Mouse (Mus musculus) forebrain, embryonic 16.5 days (tissue): ENCODE data around the gene Ddx6. TPM values are rescaled to one million over a fixed set of nuclear protein-coding genes. Genes with fewer than 3 reads are reported as not detected.
A peak's percentile ranks its signal among the peaks of the same experiment; 100 is the strongest.

Experiments
- ATAC-seq: fragments of 200-750 bp; cut with Nextera tagmentation; 2 replicates; pipeline ENCODE4 v1.8.0; 2017; ENCODE audit warnings: mild to moderate bottlenecking, moderate library complexity
- H3K27ac ChIP-seq: fragments of 300-500 bp; sonication (generic); 2 replicates; pipeline ENCODE4 v1.5.1; 2014; ENCODE audit warnings: low read length, control low read depth
- H3K27me3 ChIP-seq: fragments of 300-500 bp; sonication (generic); replicated peaks from 2 replicates; pipeline ENCODE4 v1.6.1; 2014; ENCODE audit warnings: low read length; ENCODE audit not compliant: control insufficient read depth, insufficient read depth
- H3K36me3 ChIP-seq: fragments of 300-500 bp; sonication (generic); 2 replicates; pipeline ENCODE4 v1.6.1; 2014; ENCODE audit not compliant: control insufficient read depth, insufficient read depth
- H3K4me1 ChIP-seq: fragments of 300-500 bp; sonication (generic); replicated peaks from 2 replicates; pipeline ENCODE4 v1.6.1; 2014; ENCODE audit warnings: low read length; ENCODE audit not compliant: control insufficient read depth, insufficient read depth
- H3K4me2 ChIP-seq: fragments of 300-500 bp; sonication (generic); 2 replicates; pipeline ENCODE4 v1.6.1; 2014; ENCODE audit warnings: mild to moderate bottlenecking, low read length, control low read depth
- H3K4me3 ChIP-seq: fragments of 300-500 bp; sonication (generic); replicated peaks from 2 replicates; pipeline ENCODE4 v1.5.1; 2014; ENCODE audit warnings: mild to moderate bottlenecking, low read length, control low read depth
- H3K9ac ChIP-seq: fragments of 300-500 bp; sonication (generic); replicated peaks from 2 replicates; pipeline ENCODE4 v1.6.1; 2014; ENCODE audit warnings: low read depth, low read length, control low read depth
- H3K9me3 ChIP-seq: fragments of 300-500 bp; sonication (generic); 2 replicates; pipeline ENCODE4 v1.6.1; 2016; ENCODE audit warnings: low read length; ENCODE audit not compliant: control insufficient read depth
- whole genome bisulfite sequencing: fragments of 180-500 bp; shearing (Covaris S2); extraction: QIAGEN DNeasy Blood & Tissue Kit; methylation state at CpG from one replicate; pipeline ENCODE4 v1.1.7; 2014; 5-methylcytosine and 5-hydroxymethylcytosine counted together
- polyA plus RNA-seq: library from polyadenylated mRNA; unstranded; fragments of >200 nt; fragmentation: Nextera tagmentation; extraction: Ambion mirVana; gene quantifications from 2 replicates; pipeline ENCODE4 v1.2.1, GENCODE M21; 2015

Gene Ddx6
- polyA plus RNA-seq: 21.2 and 22.8 TPM in 2 replicates

DNA sequence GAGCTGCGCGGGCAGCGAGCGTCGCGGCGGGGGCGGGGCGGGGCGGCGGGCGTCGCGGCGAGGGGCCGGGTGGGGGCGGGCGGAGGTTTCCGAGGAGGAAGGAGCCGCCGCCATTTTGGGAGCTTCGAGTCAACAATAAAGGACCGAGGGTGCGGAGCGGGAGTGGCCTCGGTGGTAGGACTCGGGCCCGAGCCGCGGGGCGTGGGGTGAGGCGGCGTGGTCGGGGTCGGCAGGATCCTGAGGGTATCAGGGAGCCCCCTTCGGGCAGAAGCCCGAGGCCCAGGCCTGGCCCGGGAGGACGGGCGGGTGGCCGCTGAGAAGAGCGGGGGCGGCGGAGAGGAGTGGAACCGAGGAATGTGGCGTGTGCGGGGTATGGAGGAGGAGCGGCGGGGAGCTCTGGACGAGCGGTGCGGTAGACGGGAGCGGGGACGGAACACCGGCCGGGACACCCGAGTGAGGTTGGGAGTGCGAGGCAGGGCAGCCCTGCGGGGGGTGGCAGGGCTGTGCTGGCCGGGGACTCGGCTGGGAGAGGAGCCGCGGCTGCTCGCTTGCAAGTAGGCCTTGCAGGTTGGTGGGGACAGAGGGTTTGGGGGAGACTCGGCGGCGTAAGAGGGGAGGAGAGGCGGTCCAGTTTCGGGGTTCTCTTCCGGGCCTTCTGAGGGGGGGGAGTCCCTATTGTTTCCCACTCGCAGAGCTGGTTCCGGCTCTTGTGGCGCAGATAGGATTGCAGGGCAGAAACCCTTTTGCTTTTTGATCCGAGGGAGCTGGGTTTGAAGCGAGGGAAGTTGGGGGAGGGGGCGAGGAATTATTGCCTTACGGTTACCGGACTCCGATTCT is at the start of gene Ddx6:
Gene Ddx6 (plus strand): TSS at position 114 of the 837 bp plus-strand sequence.
- H3K27me3 ChIP-seq: no peaks in the 10 kb centered on the region
- H3K4me3 ChIP-seq: peak within 1 kb of the TSS; percentile 99
- peak within 1 kb of the TSS; percentile 92 for H3K4me2 ChIP-seq
- no peaks in the 10 kb centered on the region for H3K9me3 ChIP-seq
- H3K9ac ChIP-seq: peak within 1 kb of the TSS; percentile 100
- under 1% methylated on average over 62 of the region's 80 CpGs for WGBS
- peak within 1 kb of the TSS; percentile 99 for H3K27ac ChIP-seq
- peak; percentile 59 for ATAC-seq
- peaks cover 38% of the 10 kb centered on the region for H3K4me1 ChIP-seq
- peaks cover 6% of the 10 kb centered on the region for H3K36me3 ChIP-seq

DNA sequence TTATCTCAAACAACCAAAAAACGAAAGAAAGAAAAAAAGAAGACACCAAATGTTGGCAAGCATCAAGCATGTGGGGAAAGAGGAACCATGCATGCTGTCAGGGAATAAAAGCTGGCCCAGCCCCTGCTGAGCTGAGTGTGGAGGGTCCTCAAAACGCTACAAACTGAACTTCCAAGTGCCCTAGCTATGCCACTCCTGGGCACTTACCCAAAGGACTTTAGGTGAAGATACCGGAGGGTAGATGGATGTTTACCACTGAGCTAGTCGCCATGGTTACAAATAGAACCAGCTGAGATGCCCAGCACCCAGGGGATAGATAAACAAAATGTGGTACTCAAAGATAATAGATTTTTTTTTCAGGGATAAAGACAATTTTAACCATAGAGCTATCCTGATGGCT is 43.1 kb upstream of the Ddx6 start, which contains the start of gene Cxcr5:
Gene Cxcr5 (minus strand): TSS at position 281 of the 400 bp plus-strand sequence.
- H3K9ac ChIP-seq: no peak within 1 kb of the TSS
- no peaks in the 10 kb centered on the region for H3K9me3 ChIP-seq
- no peak for ATAC-seq
- no peak within 1 kb of the TSS for H3K4me3 ChIP-seq
- no peak within 1 kb of the TSS for H3K27ac ChIP-seq
- no peaks in the 10 kb centered on the region for H3K27me3 ChIP-seq
- H3K36me3 ChIP-seq: no peaks in the 10 kb centered on the region
- 0 out of 2 replicates have a peak, but pooled peaks cover 2% of the 10 kb centered on the region for H3K4me1 ChIP-seq
- WGBS: 61% methylated on average over 4 of the region's 4 CpGs
- no peak within 1 kb of the TSS for H3K4me2 ChIP-seq

DNA sequence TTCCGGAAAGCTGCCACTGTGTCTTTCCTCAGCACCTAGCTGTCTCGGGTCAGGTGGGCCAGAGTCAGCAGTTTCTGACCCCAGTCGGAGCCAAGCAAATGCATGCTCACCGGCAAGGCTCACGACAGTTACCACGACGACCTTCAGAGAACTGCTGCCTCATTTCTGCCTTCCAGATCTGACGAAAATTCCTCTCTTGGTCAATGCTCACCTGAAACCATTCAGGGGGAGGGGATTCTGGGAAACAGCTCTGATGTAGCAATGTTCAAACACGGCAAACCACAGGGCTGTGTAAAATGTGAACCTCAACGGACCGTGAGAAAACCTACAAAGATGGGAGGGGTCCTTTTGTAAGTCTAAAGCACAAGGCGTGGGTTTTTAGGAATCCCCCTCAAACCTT is 41.8 kb upstream of the Ddx6 start:
- H3K27ac ChIP-seq: no peak overlapping the region
- no peak overlapping the region for H3K9ac ChIP-seq
- no peaks in the 10 kb centered on the region for H3K9me3 ChIP-seq
- H3K4me1 ChIP-seq: 0 out of 2 replicates have a peak, but pooled peaks cover 2% of the 10 kb centered on the region
- no peak for ATAC-seq
- H3K4me3 ChIP-seq: no peak overlapping the region
- H3K36me3 ChIP-seq: no peaks in the 10 kb centered on the region
- H3K4me2 ChIP-seq: no peak overlapping the region
- H3K27me3 ChIP-seq: no peaks in the 10 kb centered on the region
- WGBS: 54% methylated on average over 12 of the region's 12 CpGs

DNA sequence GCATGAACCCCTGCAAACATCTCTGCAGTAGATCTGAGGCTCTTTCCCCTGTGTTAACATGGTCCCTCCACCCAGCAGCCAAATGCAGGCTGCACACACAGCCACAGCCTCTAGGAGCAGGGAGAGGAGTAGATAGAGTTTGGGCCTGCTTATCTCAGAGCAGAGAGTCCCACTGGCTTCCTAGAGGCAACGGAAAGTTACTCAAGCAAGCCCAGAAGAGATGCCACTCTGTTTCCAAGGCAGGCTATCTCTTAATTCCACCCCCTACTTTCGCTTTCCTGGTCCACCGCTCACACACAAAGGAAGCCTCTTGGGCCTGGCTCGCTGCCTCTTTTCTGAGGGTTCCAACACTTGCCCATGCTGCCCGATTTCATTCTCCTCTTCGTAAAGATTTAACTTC is 39.3 kb upstream of the Ddx6 start:
- Histone ChIP-seq H3K36me3 (no peaks in the 10 kb centered on the region), H3K9me3 (no peaks in the 10 kb centered on the region), H3K27ac (no peak overlapping the region), H3K9ac (no peak overlapping the region), H3K4me3 (no peak overlapping the region), H3K4me2 (no peak overlapping the region), H3K4me1 (0 out of 2 replicates have a peak, but pooled peaks cover 2% of the 10 kb centered on the region), H3K27me3 (no peaks in the 10 kb centered on the region)
- no peak for ATAC-seq
- 10% methylated on average over 6 of the region's 6 CpGs for WGBS

DNA sequence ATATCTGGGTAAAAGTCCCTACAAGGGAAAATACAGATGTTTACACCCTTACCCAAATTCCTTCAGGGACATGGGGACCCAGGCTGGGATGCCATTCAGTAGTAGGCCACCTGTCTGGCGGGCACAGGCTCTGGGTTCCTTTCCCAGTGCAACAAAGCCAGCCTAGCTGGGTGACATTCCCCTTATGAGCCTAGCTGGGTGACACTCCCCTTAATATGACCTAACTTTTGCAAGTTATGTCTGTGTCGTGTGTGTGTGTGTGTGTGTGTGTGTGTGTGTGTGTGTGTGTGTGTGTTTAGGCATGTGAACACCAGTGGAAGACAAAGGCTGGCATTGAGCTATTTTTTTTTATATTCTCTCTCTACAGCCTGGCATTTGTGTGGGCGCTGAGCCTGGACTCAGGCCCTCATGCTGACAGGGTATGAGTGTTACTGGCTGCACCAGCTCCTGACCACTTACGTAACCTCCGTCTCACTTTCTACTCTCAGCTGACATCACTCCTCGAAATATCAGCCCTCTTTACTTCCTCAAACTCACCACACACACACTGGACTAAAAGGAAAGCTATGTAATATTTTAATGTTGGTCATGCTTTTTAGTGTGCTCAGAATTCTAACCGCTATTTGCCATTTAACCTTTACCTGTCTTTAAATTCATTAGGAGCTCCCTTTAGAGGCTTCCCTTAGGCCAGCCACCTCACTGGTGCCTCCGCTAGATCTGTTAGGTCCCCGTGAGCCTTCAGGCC is 37.2 kb upstream of the Ddx6 start:
- Histone ChIP-seq H3K27ac (no peak overlapping the region), H3K36me3 (no peaks in the 10 kb centered on the region), H3K4me1 (0 out of 2 replicates have a peak, but pooled peaks cover 2% of the 10 kb centered on the region), H3K27me3 (no peaks in the 10 kb centered on the region), H3K9me3 (no peaks in the 10 kb centered on the region), H3K9ac (no peak overlapping the region), H3K4me2 (no peak overlapping the region), H3K4me3 (no peak overlapping the region)
- WGBS: 79% methylated on average over 9 of the region's 9 CpGs
- no peak for ATAC-seq

- no peaks in the 10 kb centered on the region for H3K36me3 ChIP-seq
- 29% methylated on average over 7 of the region's 7 CpGs for WGBS
- no peak for ATAC-seq
These were observed 36.6 kb upstream of the Ddx6 start for GRCm38 (mm10) chr9:44568083-44568455.

DNA sequence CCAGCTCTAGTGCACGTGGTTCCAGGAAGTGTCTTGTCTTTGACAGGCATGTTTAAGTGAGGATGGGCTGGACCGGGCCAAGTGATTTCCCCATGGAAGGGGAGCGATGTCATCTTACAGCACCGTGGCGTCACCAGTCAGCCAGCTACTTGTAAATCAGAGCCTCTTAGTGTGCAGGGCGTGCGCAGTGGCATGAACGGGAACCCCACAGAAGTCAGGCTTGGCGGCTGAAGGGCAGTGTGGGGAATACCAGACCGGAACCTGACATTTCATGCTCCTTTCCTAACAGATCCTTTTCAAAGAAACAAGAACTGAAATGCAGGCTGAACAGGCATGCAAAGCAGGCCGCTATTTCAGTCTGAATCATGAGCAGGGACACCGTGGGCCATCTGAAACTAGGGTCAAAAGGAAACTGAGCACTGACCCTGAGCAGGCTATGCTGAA is 33.7 kb upstream of the Ddx6 start:
- H3K27ac ChIP-seq: no peak overlapping the region
- 88% methylated on average over 12 of the region's 12 CpGs for WGBS
- no peaks in the 10 kb centered on the region for H3K4me1 ChIP-seq
- no peaks in the 10 kb centered on the region for H3K9me3 ChIP-seq
- no peak overlapping the region for H3K4me3 ChIP-seq
- H3K27me3 ChIP-seq: no peaks in the 10 kb centered on the region
- no peaks in the 10 kb centered on the region for H3K36me3 ChIP-seq
- no peak for ATAC-seq
- no peak overlapping the region for H3K4me2 ChIP-seq
- no peak overlapping the region for H3K9ac ChIP-seq

More at GRCm38 (mm10) chr9:44568083-44568455, 36.6 kb upstream of the Ddx6 start:
- H3K9me3 ChIP-seq: no peaks in the 10 kb centered on the region
- H3K27ac ChIP-seq: no peak overlapping the region
- no peak overlapping the region for H3K4me3 ChIP-seq
- no peaks in the 10 kb centered on the region for H3K27me3 ChIP-seq
- H3K9ac ChIP-seq: no peak overlapping the region
- no peak overlapping the region for H3K4me2 ChIP-seq
- 0 out of 2 replicates have a peak, but pooled peaks cover 2% of the 10 kb centered on the region for H3K4me1 ChIP-seq

DNA sequence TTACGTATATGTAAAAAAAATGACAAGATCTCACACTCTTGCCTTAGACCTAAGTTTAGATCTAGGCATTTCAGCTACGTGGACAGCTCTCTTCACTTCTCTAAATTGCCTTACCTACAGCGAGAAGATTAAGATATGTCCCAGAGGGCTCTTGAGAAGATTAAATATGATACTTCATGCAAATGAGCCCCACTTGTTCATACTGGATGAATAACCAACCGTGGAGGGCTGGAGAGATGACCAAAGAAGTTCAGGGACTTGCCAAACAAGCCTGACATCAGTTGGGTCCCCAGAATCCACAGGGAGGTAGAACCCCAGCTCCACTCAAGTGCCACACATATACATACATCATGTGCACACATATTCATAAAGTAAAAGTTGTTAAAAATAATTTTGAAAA is 31.4 kb upstream of the Ddx6 start:
- H3K4me2 ChIP-seq: no peak overlapping the region
- no peaks in the 10 kb centered on the region for H3K9me3 ChIP-seq
- no peak overlapping the region for H3K4me3 ChIP-seq
- H3K27me3 ChIP-seq: no peaks in the 10 kb centered on the region
- H3K9ac ChIP-seq: no peak overlapping the region
- no peak overlapping the region for H3K27ac ChIP-seq
- no peaks in the 10 kb centered on the region for H3K36me3 ChIP-seq
- WGBS: 81% methylated on average over 4 of the region's 4 CpGs
- H3K4me1 ChIP-seq: no peaks in the 10 kb centered on the region
- no peak for ATAC-seq

DNA sequence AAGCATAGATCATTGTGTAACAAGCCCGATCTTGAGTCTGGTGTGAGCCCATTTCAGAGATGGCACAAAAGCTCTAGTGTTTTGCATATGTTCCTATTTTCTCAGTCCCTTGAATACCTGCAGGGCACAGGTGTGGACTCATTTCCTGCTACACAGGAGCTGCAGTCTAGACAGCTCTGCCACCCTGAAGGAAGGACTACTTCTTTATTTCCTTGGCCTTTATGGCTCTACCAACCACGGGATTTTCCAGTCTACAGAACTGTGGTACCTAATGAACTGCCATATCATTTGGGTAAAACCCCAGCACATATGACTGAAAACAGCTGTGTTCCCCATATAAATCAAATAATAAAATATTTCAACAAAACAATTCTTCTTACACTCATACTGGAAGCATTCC is 29.6 kb upstream of the Ddx6 start:
- WGBS: 92% methylated on average over 2 of the region's 2 CpGs
- H3K4me3 ChIP-seq: no peak overlapping the region
- no peak for ATAC-seq

More for the DNA sequence above, 29.6 kb upstream of the Ddx6 start:
- no peaks in the 10 kb centered on the region for H3K36me3 ChIP-seq
- no peak overlapping the region for H3K4me2 ChIP-seq
- no peak overlapping the region for H3K9ac ChIP-seq
- H3K27me3 ChIP-seq: no peaks in the 10 kb centered on the region
- H3K27ac ChIP-seq: no peak overlapping the region
- H3K4me1 ChIP-seq: no peaks in the 10 kb centered on the region
- H3K9me3 ChIP-seq: no peaks in the 10 kb centered on the region
